Mouse (Mus musculus) layer of hippocampus, postnatal 36 days (tissue): Measurements from ENCODE around the gene Ctsl. TPM values are rescaled to one million over a fixed set of nuclear protein-coding genes. Genes with fewer than 3 reads are reported as not detected.

Experiments
- DNase-seq, 2 experiments: peaks; one replicate each; pipeline ENCODE4 v3.0.0; 2022
- total RNA-seq, 2 experiments: library from RNA; stranded (reverse); gene quantifications; 2 replicates each; pipeline ENCODE4 v1.2.3; 2021

Ctsl gene
- total RNA-seq, 2 experiments from 2014 or later: 108 to 112 TPM

DNA sequence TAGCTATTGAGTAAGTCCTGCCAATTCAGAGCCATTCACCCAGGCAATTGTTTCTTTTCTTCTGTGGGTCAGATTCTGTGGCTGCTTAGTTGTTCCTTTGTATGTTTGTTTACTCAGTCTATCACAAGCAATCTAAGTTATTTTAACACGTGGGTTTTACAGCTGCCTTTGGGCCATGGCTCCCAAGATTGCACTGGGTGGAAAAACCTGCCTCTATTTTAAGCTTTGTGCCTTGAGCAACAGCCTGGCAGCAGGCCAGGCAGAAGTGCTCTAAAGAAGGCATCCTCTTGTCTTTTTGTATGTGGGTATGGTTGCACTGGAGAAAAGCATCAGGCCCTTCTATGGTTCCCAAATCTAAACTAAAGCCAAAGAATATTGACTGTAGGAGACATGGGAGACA, 3.0 kb upstream of the Ctsl start:
- DNase-seq: no peak

DNA sequence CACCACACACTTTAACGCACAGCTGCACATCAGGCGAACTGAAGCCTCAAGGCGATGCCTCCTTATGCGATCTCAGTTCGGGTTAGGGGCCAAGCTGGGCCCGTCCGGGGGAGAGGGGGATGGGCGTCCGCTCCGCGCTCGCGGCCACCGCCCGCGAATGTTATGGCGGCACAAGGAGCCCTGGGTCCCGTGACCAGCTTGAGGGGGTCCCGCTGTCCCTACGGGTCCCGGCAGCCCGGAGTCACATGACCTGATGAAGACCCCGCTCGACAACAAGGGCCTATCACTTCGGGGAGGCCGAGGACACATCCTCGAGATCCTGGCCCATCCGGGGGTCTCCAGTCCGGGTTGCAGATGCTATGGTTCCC, 901 bp downstream of the Ctsl start:
- DNase-seq: no peak

DNA sequence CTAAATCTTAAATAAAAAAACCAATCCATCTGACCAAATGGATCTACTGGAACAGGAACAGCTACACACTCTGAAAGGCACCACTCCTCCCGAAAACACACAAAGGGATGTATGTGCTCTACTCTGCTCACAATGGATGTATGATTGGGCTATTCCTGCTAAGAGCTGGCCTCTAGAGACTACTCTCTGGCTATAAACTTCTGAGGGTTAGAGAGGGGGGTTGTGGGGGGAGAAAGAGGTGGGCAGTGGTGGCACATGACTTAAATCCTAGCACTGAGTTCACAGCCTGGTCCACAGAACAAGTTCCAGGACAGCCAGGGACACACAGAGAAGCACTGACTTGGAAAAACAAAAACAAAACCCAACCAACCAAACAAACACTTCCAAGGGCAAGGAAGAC, 2.1 kb downstream of the Ctsl start:
- no peak for DNase-seq

DNA sequence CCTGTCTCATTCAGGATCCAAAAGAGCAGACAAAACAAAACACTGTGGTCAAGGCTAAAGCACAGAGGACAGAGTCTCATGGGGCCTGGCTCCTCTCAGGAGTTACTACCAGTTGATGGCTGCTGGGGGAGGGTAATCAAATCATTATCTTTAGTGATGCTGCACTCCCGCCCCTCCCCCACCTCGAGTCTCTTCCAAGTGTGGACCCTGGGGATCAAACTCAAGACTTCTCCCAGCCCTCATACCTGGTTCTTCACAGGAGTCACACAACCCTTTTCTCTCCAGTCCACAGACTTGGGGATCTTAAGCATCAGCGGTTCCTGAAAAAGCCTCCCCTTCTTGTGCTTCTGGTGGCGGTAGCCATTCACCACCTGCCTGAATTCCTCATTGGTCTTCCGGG, 3.1 kb downstream of the Ctsl start:
- DNase-seq: no peak

DNA sequence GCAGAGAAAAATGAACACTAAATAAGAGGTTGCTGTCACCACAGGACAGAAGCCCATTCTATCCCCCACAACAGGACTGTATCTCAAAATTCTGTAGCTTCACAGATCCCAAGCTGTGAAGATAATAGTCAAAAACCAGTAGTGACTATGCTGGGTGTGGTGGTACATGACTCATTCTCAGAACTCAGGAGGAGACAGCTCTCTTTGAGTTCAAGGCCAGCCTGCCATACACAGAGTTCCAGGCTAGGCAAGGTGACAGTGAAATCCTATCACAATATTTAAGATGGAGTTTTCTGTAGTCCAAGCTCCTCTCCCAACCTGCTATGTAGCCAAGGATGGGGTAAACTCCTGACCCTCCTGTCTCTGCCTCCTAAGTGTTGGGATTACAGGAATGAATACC, 5.4 kb downstream of the Ctsl start:
- DNase-seq: no peak

DNA sequence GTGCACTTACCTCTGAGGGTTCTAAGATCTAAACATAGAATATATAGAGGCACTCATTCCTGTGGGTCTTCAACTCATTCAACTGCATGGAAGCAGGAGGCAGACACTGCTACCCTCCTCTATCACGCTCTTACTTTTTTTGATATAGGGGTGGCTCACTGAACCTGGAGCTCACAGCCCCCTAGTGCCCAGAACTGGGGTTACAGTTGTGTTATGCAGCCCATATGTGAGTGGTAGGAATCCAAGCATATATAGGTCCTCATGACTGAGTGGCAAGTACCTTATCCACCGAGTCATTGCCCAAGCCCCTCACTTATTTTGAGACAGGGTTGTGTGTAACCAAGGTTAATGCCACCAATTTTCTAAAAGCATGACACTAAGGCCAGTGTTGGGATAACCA, 6.4 kb downstream of the Ctsl start:
- no peak for DNase-seq

DNA sequence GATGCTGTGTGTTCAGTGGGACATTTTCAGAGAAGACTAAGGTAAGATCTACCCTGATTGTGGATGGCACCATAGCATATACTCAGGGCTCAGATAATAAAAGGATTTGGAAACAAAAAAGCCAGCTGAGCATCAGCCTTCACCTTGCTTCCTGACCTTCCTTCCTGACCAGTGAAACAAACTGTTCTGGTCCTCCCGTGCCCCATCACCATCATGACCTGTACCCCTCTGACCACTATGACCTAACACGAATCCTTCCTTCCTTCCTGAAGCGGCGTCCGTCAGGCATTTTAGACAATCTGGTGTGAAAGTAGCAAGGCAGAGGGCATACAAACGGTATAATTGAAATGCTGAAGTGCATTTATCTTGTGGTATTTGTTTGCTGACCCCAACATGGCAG, 8.6 kb downstream of the Ctsl start:
- no peak for DNase-seq

DNA sequence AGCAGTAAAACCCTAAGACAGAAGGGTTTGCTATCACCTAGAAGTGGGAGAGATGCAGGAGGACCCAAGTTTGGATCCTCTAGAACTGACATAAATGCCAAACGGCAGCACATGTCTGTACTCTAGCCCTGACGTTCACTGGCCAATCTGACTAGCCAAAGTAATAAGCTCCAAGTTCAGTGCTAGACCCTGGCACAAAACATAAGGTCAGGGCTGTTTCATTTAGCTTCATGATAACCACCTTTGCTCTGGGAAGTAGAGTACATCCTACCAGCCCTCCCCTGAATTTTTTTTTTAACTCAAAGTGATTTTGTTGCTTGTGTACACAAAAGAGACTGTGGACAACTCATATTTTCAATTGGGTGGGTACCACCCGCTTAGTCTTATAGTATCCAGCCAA, 9.7 kb downstream of the Ctsl start:
- DNase-seq: no peak

DNA sequence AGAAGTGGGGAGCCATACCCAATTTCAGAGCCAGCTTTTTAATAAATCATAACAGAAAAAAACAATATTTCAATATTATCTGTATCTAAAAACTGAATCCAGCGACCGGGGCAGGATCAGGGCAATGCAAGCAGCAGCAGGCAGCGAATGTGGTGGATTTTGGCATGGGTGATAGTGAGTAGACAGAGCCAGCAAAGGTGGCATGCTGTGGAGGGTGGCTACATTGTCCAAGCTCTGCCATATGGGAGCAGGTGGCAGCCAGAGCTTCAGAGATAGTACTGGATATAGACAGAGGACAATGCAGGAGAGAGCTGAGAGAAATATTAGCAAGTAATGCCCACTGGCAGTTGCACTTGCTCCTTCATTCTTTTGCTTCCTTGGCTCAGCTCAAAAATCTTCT, 11.0 kb downstream of the Ctsl start:
- DNase-seq: no peak

DNA sequence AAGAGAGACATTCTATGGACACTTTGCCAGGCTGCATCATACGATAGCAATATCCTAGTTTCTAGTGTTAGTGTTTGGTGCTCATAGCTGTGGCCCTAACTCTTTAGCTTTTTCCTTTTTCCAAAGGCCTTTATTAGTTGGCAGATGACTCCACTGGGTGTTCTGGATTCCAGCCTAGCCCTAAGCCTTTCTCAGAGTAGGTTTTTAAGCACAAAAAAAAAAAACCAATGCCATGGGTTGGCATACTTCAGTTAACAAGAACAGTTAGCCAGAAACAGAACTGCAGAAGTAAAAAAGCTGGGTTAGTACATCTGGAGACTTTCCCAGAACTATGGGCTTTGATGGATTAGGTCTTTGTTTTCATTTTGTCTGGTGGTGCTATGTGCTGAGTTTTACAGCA, 12.2 kb downstream of the Ctsl start:
- no peak for DNase-seq

DNA sequence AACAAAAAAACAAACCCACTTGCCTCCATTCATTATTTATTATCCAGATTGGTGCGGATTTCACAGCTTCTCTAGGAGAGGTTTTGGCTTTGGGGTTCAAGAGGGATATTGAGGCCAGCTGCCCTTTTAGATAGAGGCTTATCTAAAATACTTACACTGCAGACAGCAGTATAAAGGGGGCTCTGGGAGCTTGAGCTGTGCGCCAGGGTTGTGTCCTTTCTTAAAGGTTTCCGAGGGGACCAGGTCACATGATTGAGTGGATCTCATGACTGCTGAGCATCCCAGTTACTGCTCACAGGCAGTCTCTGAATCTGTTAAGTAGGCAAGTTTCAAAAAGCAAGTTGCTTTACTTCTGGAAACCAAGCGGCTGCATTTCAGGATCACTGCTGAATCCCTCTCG, 13.3 kb downstream of the Ctsl start:
- no peak for DNase-seq

DNA sequence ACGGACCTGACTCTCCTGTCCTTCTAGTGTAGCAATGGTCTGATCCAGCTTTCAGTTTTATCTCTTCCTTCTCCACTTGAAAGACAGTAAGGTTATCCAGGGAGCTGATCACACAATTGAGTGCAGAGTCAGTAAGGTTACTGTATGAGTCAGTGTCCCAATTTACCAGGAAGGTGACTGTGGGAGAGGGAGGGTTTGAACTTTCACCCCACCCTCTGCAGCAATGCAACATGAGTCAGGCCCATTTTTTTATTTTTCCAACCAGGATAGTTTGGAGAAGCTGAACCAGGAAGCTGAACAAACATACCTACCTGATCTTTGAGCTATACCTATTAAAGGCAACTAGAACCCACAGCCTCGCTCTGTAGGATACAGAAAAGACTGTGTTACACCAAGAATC, 21.2 kb downstream of the Ctsl start:
- DNase-seq: no peak

DNA sequence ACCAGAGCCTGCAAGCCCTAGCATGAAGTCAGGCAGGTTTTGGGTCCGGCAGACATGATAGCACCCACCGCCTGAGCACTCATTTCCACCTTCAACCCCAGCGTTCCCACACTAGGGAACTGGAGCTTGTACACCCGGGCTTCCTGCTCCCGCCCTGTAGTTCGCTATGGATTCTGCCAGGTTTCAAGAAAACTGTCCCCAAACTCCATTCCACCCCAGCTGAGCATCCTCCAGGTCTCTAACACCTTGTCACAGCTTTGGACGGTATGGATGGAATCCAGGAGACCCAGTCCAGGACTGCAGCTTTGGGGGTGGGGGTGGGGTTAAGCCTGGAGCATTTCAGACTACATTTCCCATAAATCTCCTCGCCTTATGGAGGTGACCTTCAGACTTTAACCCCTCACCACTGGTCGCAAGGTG, 26.6 kb downstream of the Ctsl start:
- peak; percentile 30 to 42 for DNase-seq

DNA sequence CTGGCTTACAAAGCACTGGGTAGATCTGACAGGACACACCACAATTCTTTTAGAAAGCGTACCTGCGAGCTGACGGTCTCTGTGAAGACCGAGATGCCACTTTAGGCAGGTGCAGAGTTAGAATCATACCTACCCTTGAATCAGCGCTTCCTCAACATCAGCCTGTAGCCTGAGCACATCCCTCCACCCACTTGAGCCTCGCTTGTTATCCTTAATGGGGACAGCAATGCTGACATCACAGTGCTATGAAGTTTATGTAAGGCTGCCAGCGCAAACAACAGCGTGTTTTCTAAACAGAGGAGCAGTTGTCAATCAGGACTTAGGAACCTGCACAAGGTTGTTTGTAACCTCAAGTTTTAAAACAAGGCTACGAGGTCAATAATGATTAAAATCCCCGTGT, 27.1 kb downstream of the Ctsl start:
- peak; percentile 21 to 34 for DNase-seq

DNA sequence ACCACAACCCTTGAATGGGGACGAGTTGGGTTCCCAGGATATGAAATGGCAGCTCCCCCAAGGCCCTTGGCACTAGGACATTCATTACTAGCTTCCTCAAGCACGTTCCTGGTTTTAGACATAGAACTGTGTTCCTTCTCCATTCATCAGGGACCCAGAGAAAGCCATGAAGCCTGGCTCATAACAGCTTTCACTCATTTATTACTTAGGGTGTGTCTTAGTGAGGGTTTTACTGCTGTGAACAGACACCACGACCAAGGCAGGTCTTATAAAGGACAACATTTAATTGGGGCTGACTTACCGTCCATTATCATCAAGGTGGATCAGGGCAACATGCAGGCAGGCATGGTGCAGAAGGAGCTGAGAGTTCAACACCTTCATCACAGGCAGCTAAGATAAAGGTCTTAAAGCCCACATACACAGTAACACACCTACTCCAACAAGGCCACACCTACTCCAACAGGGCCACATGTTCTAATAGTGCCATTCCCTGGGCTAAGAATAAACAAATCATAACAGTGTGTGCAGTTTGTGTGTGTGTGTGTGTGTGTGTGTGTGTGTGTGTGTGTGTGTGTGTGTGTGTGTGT, 35.1 kb downstream of the Ctsl start:
- DNase-seq: no peak

DNA sequence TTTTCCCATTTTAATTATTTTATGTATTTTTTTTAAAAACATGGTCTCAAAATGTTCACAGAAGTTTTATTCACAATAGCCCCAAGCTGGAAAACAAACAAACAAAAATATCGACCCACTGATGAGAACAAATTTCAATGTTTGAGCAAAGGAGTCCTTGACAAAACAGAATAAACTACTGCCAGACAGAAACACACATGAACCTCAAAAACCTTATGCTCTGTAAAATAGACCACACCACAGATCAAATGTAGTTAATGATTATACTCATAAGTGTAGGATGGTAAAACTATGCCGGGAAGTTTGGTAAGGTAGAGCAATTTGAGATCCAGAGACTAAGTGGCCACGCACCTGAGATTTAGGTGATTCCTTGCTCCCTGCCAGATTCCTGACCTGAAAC, 37.6 kb downstream of the Ctsl start:
- no peak for DNase-seq

DNA sequence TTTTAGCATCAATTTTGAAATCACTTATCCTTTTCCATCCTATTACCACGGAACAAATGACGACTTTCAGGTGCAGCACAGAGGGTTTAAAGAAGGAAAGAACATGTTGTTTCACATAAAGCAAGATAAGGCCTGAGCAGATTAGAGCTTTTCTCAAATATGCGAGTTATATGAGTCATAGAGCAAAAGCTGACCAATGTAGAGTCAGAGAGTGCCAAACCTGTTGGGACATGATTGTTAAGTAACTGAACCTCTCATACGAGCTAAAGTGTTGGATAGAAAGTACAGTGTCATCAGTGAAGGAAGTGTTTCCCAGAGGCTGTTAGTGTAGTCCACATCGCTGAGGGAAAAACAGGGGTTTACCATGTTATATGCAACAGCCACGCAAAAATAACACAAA, 38.4 kb downstream of the Ctsl start:
- no peak for DNase-seq

DNA sequence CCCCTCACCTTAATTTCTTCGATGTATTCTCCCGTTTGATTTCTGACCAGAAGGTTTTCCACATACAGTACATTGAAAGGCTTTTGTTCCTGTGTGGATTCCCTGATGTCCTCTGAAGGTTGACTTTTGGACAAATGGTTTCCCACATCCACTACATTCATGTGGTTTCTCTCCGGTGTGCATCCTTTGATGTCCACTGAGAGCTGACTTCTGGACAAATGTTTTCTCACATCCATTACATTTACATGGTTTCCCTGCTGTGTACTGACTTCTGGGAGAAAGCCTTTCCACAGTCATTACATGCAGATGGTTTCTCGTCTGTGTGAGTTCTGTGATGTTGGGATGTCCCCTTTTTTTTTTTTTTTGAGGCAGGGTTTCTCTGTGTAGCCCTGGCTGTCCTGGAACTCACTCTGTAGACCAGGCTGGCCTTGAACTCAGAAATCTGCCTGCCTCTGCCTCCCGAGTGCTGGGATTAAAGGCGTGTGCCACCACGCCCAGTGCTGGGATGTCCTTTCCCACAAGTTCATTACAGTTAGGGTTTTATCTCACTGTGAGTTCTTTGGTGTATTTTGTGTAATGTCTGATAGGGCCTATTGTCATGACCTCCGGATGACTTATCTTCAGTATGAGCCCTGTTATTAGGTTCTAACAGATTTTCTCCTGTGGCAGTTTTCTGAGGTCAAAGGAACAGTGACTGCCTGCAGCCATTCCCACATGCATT, 48.0 kb downstream of the Ctsl start:
- no peak for DNase-seq

DNA sequence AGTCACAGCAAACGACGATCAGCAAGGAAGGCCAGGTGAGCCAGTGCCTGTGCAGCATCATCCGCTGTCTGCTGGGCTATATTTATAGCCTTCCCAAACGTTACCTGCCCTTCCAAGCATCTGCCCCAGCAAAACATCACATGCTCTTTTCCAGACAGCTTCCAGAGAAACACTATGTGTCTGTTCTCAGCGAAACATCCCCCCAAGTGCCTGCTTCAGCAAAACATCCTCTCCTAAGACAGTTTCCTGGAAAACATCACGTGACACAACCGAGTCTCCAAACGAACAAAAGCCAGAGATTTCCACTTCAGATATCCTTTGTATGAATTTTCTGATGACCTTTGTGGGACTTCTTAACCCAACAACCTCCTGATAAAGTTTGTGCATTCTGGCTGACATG, 50.4 kb downstream of the Ctsl start:
- DNase-seq: no peak

DNA sequence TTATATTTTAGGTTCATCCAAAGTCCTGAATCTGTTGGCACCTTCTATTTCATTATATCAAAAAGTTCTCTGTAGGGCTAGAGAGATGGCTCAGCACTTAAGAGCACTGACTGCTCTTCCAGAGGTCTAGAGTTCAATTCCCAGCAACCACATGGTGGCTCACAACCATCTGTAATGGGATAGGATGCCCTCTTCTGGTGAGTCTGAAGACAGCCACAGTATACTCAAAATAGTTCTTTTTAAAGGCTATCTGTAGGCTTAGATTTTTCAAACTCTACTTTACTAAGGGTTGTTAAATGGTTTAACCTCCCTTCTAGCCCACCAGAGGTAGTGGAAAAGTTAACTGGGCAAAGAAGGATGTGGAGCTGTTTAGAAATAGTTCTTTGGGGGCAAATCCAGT, 50.9 kb downstream of the Ctsl start:
- no peak for DNase-seq

DNA sequence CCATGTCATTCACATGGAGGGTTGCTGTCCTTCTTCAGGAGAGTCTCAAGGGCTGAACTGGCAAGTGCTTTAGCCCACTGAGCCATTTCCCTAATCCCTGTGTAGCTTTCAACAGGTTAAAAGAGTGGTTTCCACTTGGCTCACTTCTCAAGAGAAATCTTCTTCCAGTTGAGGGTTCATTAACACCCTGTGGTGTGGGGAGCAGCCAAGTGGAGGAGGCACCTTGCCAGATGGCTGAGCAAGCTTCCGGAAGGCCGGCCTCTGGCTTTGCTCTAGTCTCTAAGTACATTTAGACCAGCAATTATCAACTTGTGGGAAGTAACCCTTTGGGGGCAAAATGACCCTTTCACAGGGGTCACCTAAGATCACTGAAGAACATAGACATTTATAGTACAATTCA, 52.3 kb downstream of the Ctsl start:
- DNase-seq: peak in 1 of 2 experiments; percentile 20

DNA sequence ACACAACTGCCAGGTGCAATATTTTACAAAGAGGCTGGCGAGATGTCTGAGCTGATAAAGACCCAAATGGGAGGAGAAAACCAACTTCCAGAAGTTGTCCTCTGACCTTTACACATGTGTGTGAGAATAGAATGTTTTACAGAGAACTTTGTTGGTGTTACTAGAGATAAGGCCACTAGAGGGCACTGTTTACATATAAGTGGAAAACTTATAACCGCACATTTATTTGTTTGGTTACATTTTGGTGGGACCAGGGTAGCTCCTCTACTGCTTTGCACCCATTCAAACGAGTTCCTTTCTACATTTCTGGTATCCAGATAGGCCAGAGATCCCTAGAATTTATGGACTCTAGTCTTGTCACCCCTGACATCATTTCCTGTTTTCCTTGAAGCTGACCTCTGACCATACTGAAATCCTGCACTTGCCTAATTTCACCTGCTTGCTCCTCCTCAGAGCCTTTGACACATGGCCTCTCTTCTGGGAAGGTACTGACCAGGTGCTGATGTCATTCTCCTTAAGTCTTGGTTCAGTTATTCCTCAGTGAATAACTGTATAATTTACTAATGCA, 55.1 kb downstream of the Ctsl start:
- no peak for DNase-seq

DNA sequence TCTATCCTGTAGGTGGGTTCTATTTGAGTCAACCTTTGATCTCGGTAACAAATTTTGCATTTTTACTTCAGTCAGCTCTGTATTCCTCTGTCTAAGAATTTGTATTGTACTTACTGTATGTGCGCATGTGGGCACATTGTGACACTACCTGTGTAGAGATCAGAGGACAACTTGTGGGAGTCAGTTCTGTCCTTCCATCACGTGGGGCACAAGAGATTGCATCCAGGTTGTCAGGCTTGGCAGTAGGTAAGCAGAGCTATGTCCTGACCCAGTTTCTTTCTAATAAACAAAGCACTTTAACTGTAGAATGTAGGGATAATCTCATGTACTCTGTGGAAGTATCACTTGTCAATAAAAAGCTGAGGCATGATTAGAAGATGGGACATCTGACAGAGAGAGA, 56.6 kb downstream of the Ctsl start:
- no peak for DNase-seq

DNA sequence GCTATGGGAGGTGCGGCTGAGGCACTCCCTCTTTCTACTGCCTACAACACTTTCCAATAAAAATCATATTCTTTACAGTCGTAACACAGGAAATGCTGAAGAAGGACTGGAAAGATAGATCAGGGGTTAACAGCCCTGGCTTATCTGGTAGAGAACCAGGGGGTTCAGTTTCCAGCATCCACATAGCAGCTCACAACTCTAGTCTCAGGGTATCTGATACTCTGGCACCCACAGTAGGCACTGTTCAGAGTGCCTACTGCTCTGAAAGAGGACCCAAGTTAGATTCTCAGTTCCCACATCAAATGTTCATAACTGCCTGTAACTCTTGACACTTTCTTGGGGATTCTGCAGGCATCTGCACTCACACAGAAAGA, 57.8 kb downstream of the Ctsl start:
- no peak for DNase-seq
